Mouse (Mus musculus) spleen, adult 2 months (tissue): Measurements from ENCODE around the gene Slc25a12. TPM values are rescaled to one million over a fixed set of nuclear protein-coding genes. Genes with fewer than 3 reads are reported as not detected.

Source experiments
- DNase-seq, 2 experiments: peaks; one replicate each; pipeline versions ENCODE4 v3.0.0 to v3.0.0-alpha.2; 2012 to 2021; ENCODE audit warnings: low spot score in 2 of 2, low read depth in 1 of 2
- H3K27ac ChIP-seq: fragments of 200-500 bp; 2 replicates; pipeline ENCODE4 v1.5.1; 2012; ENCODE audit warnings: low read length, inconsistent platforms; ENCODE audit not compliant: insufficient read depth
- H3K27me3 ChIP-seq: fragments of 200-500 bp; 2 replicates; pipeline ENCODE4 v1.6.1; 2012; ENCODE audit warnings: mild to moderate bottlenecking, moderate library complexity, low read length, inconsistent platforms; ENCODE audit not compliant: control insufficient read depth, insufficient read depth
- H3K36me3 ChIP-seq: fragments of 200-500 bp; 2 replicates; pipeline ENCODE4 v1.6.1; 2012; ENCODE audit warnings: mild to moderate bottlenecking, low read length, inconsistent platforms; ENCODE audit not compliant: control insufficient read depth, insufficient read depth
- H3K4me1 ChIP-seq: fragments of 200-500 bp; 2 replicates; pipeline ENCODE4 v1.6.1; 2011; ENCODE audit warnings: inconsistent platforms; ENCODE audit not compliant: control insufficient read depth, insufficient read depth, insufficient read length
- H3K4me3 ChIP-seq: fragments of 200-500 bp; 2 replicates; pipeline ENCODE4 v1.5.1; 2011; ENCODE audit warnings: mild to moderate bottlenecking, inconsistent platforms; ENCODE audit not compliant: insufficient read depth, insufficient read length; ENCODE audit errors: extremely low read depth
- CTCF ChIP-seq: fragments of 200-500 bp; IDR thresholded peaks from 2 replicates; pipeline ENCODE4 v1.5.1; 2011; ENCODE audit warnings: mild to moderate bottlenecking, inconsistent platforms; ENCODE audit not compliant: insufficient read depth, insufficient read length, insufficient replicate concordance; ENCODE audit errors: extremely low read depth
- POLR2A ChIP-seq: fragments of 200-500 bp; IDR thresholded peaks from 2 replicates; pipeline ENCODE4 v1.6.1; 2011; ENCODE audit warnings: low read depth, low read length, inconsistent platforms
- WGBS: fragments of 180-500 bp; shearing (Covaris S2); methylation state at CpG from one replicate; pipeline ENCODE4 v1.1.7; 2018; 5-methylcytosine and 5-hydroxymethylcytosine counted together
- polyA plus RNA-seq: library from polyadenylated mRNA; depleted of rRNA; stranded (reverse); fragments of >200 nt; gene quantifications from 2 replicates; pipeline ENCODE4 v1.2.3, GENCODE M21; 2012

The Slc25a12 gene
- polyA plus RNA-seq, 1 experiment: 18.5 TPM

DNA sequence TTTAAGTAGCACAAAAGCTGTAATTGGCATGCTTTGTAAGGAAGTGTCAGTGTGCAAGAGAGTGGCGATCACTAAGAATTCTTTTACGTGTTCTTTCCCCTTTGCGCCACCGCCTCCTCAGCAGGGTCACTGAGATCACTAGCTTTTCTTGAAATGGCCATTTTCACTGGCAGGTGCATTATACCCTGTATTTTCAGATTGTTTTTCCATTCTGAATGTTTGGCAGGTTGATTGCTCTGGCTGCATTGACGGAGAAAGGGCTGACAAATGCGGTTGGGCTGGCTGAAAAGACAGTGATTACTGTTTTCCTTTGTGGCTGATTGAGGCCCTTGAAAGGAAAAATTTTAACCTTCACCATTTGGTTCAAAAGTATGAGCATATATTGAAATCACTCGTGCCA is 122.7 kb downstream of the Slc25a12 start:
- Histone ChIP-seq H3K27ac (no peak overlapping the region), H3K27me3 (no peaks in the 10 kb centered on the region), H3K4me1 (no peaks in the 10 kb centered on the region), H3K4me3 (no peak overlapping the region), H3K36me3 (peaks cover 7% of the 10 kb centered on the region)
- TF ChIP-seq POLR2A: no peak
- TF ChIP-seq CTCF: no peak
- DNase-seq: no peak
- WGBS: 96% methylated on average over 7 of the region's 7 CpGs

DNA sequence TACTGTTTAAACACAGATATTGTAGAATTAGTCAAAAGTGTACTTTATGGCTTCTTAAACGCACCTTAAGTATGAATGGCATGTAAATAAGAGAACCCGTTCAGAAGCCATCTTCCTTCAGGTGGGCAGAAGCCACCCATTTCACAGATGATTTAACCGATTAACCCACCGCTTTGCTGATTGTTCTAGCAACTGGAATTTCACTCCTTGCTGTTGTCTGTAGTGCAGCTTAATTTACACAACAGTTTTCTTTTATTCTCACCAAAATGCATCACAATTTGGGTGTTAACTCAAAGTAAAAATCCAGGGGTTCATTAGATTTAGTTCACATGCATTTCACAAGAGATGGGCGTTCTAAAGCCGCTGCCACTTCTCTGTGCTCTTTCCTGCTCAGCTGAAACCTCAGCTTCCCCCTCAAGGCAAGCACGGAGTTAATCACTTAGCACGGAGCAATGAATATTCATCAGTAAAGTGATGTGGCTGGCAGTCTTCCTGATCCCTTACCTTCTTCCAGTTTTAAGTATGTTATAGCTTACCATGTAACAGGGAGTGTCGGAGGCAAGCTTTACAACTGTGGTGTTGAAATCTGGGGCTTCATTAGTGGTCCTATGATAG is 124.4 kb downstream of the Slc25a12 start:
- TF ChIP-seq POLR2A: no peak
- no peak for TF ChIP-seq CTCF
- Histone ChIP-seq H3K4me3 (no peak overlapping the region), H3K36me3 (peaks cover 4% of the 10 kb centered on the region; the same call in 1 of the 2 replicates), H3K27me3 (no peaks in the 10 kb centered on the region), H3K27ac (no peak overlapping the region), H3K4me1 (no peaks in the 10 kb centered on the region)
- DNase-seq: no peak
- 72% methylated on average over 9 of the region's 9 CpGs for WGBS

DNA sequence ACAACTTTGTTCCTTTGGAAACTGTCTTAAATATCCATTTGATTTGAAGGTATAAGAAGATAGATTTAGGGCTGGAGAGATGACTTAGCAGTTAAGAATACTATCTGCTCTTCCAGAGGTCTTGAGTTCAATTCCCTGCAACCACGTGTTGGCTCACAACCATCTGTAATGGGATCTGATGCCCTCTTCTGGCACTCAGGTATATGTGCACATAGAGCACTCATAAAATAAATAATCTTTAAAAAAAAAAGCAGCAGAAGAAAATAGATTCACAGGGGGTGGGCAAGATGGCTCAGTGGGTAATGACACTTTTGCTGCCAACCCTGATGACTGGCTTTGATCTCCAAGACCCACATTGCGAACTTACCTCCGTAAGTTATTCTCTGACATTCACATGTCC is 125.4 kb downstream of the Slc25a12 start:
- H3K27me3 ChIP-seq: no peaks in the 10 kb centered on the region
- no peak overlapping the region for H3K27ac ChIP-seq
- no peak for DNase-seq
- H3K36me3 ChIP-seq: peaks cover 6% of the 10 kb centered on the region; the same call in 1 of the 2 replicates
- TF ChIP-seq POLR2A: no peak
- no peak for TF ChIP-seq CTCF
- H3K4me1 ChIP-seq: no peaks in the 10 kb centered on the region
- no peak overlapping the region for H3K4me3 ChIP-seq
- WGBS: 92% methylated on average over 3 of the region's 3 CpGs

DNA sequence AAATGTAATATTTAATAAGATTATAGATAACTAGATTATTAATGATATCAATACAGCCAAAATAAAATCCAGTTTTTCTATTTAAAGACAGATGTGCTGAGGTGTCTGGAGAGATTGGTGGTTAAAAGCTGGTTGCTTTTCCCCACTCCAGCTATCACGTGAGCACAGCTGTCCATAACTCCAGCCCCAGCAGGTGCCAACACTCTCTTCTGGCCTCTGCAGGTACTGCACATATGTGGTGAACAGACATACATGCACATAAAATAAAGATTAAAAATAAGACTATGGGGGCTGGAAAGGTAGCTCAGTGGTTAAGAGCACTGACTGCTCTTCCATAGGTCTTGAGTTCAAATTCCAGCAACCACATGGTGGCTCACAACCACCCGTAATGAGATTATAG is 126.0 kb downstream of the Slc25a12 start:
- Histone ChIP-seq H3K27ac (no peak overlapping the region), H3K36me3 (peaks cover 7% of the 10 kb centered on the region; the same call in 1 of the 2 replicates), H3K27me3 (no peaks in the 10 kb centered on the region), H3K4me1 (no peaks in the 10 kb centered on the region), H3K4me3 (no peak overlapping the region)
- DNase-seq: no peak
- WGBS: 91% methylated on average over 2 of the region's 2 CpGs
- TF ChIP-seq CTCF (no peak), POLR2A (no peak)

DNA sequence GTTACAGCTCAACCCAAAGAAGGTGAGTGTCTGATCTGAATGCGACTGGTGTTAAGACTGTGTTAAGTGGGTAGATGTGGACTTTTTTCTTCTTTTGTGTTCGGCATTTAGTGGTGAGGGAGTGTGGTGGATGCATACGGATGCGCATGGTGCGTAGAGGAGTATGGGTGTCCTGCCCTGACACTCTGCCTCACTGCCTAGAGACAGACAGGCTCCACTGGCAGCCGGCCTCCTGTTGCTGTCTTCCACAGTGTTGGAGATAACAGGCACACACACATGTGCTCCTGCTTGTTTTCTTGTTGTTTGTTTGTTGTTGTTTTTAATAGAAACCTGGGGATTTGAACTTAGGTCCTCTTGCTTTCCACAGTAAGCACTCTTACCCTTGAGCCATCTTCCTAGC is 131.5 kb downstream of the Slc25a12 start:
- no peak overlapping the region for H3K4me3 ChIP-seq

DNA sequence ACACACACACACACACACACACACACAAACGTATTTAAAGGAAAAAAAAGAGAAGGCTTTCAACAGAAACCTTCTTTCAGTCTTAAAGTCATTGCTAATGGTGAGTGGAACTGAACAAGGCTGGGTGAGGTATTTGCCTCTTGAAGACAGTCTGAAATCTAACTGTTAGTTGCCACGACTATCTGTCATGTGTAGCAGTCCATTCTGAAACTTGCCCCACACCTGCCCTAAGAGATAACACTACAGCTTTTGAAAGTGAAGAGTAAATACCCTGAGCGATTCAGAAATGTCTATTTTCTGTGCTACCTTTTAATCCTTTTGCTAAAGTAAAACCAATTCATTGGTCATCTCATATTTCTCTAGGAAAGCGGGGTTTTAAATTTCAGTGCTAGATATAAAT is 132.1 kb downstream of the Slc25a12 start:
- no peaks in the 10 kb centered on the region for H3K4me1 ChIP-seq
- H3K36me3 ChIP-seq: peaks cover 11% of the 10 kb centered on the region
- no peak overlapping the region for H3K4me3 ChIP-seq
- TF ChIP-seq CTCF (no peak), POLR2A (no peak)
- no peaks in the 10 kb centered on the region for H3K27me3 ChIP-seq
- H3K27ac ChIP-seq: no peak overlapping the region
- no peak for DNase-seq
- WGBS: 86% methylated on average over 4 of the region's 4 CpGs

More for the DNA sequence above, 131.5 kb downstream of the Slc25a12 start:
- Histone ChIP-seq H3K36me3 (peaks cover 11% of the 10 kb centered on the region), H3K27ac (no peak overlapping the region), H3K4me1 (no peaks in the 10 kb centered on the region), H3K27me3 (no peaks in the 10 kb centered on the region)
- TF ChIP-seq CTCF (no peak), POLR2A (no peak)
- 93% methylated on average over 6 of the region's 6 CpGs for WGBS
- no peak for DNase-seq

DNA sequence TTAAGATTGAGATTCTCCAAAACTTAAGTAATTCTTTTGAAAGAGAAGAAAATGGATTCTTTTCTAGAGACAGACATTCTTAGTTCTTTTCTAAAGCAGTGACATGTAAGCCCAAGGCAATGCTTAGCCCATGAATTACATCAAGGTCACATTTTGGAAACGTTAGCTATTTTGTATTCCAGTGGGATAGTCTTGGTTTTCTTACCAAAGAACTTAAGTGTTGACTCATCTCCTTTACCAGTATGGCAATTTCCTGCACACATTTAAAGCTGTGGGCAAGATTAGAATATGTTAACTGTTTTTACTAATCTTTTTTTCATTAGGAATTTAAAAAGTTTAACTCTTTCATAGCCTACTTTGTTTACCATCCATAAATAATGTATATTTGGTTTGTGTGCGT is 134.6 kb downstream of the Slc25a12 start:
- 87% methylated on average over 2 of the region's 2 CpGs for WGBS
- TF ChIP-seq CTCF (no peak), POLR2A (no peak)

More for the DNA sequence above, 134.6 kb downstream of the Slc25a12 start:
- no peaks in the 10 kb centered on the region for H3K27me3 ChIP-seq
- H3K4me1 ChIP-seq: no peaks in the 10 kb centered on the region
- peaks cover 12% of the 10 kb centered on the region for H3K36me3 ChIP-seq
- DNase-seq: no peak
- H3K27ac ChIP-seq: no peak overlapping the region
- no peak overlapping the region for H3K4me3 ChIP-seq
